Mouse (Mus musculus): Measurements from ENCODE around the gene Alk.

The Alk gene

DNA sequence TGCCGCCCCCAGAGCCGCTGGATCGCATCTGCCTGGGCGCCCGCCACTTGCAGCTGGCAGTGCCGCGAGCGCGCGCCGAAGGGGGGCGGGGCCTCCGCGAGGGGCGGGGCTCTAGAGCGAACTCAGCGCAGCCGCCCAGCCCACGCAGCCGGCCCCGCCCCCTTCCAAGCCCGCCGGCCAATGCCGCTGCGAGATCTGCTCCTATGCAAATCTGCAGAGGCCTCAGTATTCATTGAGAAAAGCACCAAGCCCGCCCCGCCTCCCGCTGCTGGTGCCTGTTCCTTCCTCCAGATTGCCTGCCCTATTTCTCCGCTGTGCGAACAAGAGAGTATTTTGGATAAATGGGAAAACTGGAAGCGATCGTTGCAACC lies at the start of gene Alk:
TSS of gene Alk (minus strand) at position 18 of the 371 bp plus-strand sequence.
- in situ Hi-C loops (cut with MboI, MseI) = loop anchor here (5.0 kb wide), 1 partner anchor 168 kb away; no protein-coding TSS in a partner anchor

DNA sequence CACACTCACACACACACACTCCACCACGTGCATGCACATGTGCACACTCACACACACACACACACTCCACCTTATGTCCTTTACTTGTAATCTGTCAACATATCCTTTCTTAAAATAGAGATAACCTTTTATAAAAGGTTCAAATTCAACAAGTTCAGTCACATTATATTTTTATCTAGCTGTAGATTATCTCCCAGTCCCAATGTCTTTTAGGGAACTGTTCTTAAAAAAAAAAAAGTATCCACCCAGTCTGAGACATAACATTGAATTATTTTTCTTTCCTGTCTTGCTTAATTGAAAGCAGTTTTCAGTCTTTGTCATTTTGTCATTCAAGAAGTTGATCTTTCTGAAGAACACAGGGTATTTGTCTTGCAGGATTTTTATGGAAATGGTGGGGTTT lies 48.4 kb upstream of the Alk start:
- in situ Hi-C loops (cut with MboI, MseI) = no loop called here

DNA sequence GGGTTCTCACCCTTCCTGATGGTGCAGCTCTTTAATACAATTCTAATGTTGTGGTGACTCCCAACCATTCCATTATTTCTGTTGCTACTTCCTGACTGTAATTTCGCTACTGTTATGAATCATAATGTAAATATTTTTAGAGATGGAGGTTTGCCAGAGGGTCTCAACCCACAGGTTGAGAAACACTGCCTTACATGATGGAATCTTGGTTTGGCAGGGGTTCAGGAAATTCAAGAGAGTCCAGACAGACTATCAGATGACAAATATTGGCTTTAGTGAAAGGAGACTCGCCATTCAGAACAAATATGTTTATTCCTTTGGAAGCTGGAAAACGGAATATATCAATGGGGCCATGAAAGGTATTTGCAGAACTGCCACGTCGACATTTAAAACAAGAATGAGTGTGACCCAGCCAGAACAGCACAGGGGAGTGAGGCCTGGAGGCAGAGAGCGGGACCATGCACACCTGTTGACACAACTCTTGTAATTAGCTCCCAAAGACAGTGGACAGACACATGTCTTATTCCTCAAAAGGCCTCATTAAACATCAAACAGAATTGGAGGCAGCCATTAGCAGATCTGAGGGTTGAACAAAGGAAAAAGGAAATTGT lies 44.3 kb upstream of the Alk start:
- in situ Hi-C loops (cut with MboI, MseI) = no loop called here

DNA sequence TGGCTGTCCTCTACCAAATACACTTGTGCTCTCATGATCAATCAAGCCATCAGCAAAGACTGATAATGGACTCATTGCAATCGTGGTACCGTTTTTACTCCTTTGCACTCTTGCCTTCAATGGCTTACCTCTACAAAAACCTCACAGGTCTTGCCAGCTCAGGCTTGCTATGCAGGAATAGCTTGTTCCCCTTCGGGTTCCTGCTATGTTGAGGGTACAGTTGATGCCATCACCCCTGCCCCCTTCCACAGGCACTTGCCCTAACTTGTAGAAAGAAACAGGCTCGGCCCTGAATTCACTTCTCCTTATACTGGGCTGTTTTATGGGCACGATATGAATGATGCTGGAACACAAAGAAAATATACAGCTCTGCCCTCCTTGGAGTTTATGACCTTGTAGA lies 41.7 kb upstream of the Alk start:
- in situ Hi-C loops (cut with MboI, MseI) = no loop called here

DNA sequence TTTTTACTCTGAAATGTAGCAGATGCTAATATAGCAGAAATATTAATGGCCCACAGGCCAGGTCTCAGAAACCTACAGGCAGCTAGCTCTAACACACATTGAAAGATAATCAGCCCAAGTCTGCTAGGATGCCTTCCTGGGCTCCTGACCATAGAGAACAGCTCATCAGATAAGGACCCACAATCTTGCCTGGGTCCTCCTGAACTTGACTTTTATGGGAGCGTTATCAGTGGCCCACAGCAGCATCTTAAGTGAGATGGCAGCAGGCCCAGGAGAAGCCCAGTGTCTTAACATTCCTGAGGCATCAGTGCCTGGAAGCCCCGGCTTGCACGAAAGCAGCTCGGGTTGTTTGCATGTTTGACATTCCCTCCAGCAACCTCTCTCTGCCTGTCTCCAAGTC lies 35.7 kb upstream of the Alk start:
- in situ Hi-C loops (cut with MboI, MseI) = no loop called here

DNA sequence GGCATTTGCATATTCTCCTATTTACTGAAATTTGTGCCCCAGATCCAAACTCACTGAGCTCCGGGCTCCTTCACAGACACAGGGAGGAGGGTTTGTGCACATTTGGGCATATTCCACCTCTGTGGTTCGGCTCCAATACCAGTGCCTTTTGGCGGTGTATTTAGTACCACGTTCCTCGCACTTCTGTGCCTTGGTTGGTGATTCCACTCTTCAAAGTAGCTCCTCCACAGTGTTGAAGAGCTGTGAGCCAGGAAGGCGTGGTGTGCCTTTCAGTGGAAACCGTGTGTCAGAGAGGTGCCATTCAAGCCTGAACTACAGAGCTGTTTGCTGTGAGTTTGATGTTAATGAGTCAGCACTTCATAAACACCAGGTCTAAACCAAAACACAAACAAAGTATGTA lies 35.0 kb upstream of the Alk start:
- in situ Hi-C loops (cut with MboI, MseI) = no loop called here

DNA sequence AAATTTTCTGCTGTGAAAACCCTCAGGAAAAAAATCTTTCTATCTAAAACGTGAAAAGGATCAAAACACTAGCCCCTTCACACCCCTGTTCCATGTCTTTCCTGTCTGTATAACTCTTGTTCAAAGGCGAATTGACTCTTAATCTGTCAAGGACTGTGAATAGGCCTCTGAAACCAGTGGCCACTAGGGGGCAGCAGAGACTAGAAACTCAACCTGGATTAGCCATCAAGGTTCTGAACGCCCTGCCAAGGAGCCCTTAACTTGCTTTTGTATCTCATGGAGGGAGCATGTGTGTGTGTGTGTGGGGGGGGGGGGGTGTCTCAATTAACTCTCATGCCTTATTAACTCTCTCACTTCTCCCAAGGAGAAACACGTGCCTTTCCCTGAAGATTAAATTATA lies 1.8 kb upstream of the Alk start:
- in situ Hi-C loops (cut with MboI, MseI) = loop anchor here (5.0 kb wide), 1 partner anchor 56 kb away; no protein-coding TSS in a partner anchor

DNA sequence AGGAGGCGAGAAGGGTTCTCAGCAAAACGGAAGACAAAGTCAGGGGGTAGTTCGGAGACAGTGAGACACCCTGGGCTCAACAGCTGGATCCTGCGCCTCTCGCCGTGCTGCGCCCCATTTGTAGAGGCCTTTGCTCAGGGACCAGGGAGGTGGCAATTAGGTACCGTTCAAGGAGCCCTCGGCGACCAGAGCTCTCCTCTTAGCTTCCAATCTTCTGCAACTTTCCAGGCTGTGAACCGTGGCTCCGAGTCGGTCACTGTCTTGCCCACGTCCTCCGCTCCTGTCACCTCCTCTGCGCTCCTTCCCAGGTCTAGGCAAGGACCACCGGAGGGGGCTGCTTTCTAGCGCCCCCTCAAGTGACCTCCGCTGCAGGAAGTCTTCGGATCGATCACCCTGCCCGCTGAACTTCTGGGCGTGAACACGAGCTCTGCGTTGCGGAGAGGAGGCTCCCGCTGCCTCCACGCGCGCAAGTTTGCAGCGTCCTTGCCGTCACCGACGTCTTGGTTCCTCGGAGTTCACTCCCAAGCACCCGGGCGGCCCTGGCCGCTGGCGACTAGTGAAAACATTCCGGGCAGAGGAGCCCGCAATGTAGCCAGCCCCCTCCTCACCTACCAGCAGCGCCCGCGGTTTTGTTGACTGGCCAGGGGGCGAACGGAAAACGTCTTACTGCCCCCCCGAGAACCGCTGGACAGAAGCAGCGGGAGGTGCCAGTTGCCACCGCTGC lies 379 bp downstream of the Alk start:
- in situ Hi-C loops (cut with MboI, MseI) = loop anchor here (5.0 kb wide), 1 partner anchor 168 kb away; no protein-coding TSS in a partner anchor

DNA sequence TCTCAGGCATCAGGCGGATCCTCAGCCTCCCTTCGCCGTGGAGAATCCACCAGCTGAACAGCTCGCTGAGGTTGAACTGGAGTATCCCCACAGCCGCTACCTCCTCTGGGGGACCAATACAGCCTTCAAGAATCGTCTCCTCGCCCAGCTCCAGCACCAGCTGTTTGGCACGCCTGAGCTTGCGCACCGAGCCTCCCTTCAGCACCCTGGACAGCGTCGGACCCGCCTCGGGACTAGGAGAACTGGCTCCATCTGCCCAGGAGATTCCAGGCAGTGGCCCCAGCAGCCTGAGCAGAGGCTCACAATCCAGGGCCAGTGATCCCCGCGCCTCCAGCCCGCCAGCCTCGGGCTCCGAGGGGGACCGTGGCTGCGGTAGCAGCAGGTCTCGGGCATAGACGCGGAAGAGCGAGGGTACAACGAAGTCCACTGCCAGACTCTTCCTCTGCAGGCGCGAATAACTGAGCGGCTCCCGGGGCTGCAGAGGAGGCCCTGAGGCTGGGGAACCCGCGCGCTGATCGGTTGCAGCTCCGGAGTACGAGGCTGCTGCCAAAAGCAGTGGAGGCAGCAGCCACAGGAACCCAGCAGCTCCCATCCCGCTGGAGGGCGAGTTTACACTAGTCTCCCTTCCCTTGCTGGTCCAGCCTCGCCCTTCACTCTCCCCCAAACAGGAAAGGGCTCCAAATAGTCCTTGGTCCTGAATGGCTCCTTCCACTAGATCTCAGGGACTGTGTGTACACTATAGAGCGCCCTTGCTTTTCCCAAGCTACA lies 1.1 kb downstream of the Alk start:
- in situ Hi-C loops (cut with MboI, MseI) = loop anchor here (5.0 kb wide), 1 partner anchor 169 kb away; no protein-coding TSS in a partner anchor

DNA sequence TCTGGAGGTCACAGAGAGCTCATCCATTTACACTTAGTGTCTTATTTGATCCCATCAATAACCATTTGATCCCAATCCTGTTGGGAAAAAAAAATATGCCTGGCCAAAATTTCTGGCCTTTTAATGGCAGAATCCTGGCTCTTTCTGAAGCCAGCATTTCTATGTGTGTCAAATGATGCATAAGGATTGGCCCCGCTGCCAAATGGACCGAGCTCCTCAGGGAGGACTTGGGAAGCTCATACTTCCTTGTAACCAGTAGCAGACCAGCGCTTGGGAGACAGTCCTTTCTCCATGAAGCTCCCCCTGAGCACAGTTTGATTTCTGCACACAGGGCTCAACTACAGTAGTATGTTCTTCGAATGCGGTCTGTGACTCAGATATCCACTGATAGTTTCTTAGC lies 3.6 kb downstream of the Alk start:
- in situ Hi-C loops (cut with MboI, MseI) = loop anchor here (5.0 kb wide), 1 partner anchor 171 kb away; no protein-coding TSS in a partner anchor

DNA sequence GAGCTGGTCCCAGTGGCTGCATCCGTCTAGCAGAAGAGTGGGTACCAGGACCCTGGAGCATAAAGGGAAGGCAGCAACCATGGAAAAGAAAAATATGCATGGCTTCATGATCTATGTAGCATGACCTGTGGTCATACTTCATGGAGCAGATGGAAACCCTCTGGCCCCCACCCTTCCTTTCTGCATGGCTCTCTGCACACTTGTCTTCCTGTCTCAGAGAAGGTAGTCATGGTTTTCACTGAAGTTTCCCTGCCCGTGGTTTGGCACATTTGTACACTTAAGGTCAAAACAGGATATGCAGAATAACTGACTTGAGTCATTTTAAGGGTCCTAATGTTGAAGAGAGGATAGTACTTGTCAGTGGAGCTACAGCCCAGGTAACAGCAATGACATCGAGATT lies 16.8 kb downstream of the Alk start:
- in situ Hi-C loops (cut with MboI, MseI) = loop anchor here (25.0 kb wide), 1 partner anchor 1950 kb away; no protein-coding TSS in a partner anchor

DNA sequence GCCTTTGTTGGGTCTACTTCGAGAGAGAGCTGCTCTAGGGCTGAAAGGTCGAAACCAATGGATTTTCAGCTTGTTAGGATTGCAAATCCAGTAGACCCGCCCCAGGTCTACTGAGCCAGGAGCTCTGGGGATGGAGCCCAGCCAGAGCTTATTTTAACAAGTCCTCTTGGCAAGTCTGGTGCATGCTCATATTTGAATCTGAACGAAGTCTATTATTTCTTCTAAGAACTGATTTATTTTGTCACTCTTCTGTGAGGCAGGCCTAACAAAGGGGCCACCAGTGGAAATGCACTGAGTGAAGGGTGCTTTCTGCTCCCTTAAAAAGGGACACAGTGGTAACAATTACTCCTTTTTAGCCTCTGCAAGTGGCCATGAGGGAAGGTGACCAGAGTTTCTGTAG lies 24.3 kb downstream of the Alk start:
- in situ Hi-C loops (cut with MboI, MseI) = loop anchor here (25.0 kb wide), 1 partner anchor 1943 kb away; no protein-coding TSS in a partner anchor

DNA sequence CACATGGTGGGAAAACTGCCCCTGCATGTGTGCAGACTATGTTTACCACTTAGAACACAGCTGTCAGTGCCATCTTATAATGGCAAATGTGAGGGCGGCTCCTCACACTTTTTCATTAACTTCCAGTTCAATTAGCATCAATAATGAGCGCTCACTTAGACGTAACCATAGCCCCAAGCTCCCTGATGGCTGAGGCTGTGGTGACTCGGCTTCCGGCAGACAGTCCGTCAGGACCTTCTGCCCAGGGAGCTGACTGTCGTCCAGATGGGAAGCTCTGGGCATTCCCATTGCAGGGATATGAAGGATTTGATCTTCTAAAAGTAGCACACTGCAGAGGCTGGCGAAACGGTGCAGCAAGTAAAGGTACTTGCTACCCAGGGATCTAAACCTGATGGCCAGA lies 25.1 kb downstream of the Alk start:
- in situ Hi-C loops (cut with MboI, MseI) = loop anchor here (25.0 kb wide), 1 partner anchor 1942 kb away; no protein-coding TSS in a partner anchor

DNA sequence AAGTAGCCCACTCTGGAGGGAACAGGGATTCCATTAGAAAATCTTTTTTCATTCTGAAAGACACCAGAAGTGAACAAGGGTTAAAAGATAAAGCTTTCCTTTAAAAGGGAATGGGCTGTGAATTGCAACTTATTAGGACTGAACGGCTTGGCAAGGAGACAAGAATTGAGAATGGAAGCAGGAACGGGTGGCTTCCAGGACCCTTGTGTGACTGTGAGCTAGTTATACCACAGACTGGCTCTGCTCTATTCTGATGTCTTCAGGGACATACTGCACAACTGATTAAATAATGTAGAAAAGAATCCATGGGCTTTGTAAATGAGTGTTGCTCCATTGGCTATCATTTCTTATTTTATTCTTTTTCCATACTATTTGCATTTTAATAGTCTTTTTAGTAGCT lies 33.0 kb downstream of the Alk start:
- in situ Hi-C loops (cut with MboI, MseI) = no loop called here

DNA sequence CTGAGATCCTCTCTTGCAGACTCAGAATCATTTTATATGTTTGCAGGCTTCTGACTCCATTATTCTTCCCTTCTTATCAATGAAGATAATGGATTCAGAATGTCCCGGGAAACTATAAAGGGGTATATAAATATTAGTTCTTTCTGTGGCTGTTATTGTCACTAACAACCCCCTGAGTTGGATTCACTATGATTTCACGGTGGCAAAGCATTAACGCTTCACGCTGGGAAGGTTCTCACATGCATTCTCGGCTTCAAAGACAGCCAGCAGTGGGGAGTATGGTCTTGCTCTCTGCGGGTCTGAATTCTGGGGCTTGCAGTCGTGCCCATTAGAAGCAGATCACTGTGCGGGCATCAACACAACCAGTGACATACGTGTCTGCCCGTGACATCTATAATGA lies 34.9 kb downstream of the Alk start:
- in situ Hi-C loops (cut with MboI, MseI) = no loop called here

DNA sequence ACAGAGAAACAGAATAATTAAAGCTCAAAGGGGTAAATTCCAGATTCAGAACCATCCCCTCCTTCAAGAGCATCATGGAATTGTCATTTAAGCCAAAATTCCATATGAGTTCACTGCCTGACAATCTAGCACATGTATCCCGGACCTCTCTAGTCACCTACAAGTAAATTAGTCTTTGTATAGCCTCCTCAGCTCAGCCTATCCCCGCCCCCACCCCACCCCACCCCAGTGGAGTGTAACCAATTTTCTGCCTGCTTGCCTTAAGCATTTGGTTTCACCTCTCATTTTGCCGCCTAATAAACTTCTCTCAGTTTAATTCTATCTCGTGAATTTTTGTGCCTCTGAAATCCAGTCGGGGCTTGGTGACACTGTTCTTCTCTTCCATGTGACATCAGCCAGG lies 41.0 kb downstream of the Alk start:
- in situ Hi-C loops (cut with MboI, MseI) = no loop called here

DNA sequence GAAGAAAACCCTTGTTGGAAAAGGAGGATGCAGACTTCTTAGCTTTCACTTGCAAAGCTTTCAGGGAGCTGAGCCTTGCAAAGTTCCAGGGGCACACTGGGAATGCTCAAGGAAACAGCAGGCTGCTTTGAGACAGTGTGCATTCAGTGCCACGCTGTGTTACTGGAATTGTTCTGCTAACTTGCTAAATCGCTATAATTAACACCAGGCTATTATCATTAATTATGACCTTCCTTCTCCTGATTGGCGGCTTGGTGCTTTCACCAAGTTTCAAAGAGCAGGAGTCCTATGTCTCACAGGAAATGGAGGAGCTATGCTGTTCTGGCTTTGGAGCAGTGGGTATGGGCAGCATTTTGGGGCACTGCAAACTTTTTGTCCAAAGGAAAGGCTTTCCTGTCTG lies 43.0 kb downstream of the Alk start:
- in situ Hi-C loops (cut with MboI, MseI) = no loop called here

DNA sequence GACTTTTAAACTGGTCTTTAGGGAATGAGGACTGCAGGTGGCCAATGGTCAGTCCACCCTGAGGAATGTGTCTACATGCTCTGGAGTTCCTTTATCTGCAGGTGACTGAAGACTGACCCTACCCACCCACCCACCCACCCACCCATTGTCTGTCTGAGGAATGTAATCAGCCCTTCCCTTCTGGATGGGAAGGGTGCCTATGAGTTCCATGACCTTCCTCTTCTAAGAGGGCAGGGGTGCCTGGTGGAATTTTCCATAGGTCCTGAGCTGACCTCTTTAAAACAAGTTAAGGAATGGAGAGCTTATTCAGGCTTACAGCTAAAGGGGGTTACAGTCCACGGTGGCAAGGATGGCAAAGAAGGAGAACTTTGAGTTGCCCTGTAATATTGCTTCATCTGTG lies 43.7 kb downstream of the Alk start:
- in situ Hi-C loops (cut with MboI, MseI) = no loop called here

DNA sequence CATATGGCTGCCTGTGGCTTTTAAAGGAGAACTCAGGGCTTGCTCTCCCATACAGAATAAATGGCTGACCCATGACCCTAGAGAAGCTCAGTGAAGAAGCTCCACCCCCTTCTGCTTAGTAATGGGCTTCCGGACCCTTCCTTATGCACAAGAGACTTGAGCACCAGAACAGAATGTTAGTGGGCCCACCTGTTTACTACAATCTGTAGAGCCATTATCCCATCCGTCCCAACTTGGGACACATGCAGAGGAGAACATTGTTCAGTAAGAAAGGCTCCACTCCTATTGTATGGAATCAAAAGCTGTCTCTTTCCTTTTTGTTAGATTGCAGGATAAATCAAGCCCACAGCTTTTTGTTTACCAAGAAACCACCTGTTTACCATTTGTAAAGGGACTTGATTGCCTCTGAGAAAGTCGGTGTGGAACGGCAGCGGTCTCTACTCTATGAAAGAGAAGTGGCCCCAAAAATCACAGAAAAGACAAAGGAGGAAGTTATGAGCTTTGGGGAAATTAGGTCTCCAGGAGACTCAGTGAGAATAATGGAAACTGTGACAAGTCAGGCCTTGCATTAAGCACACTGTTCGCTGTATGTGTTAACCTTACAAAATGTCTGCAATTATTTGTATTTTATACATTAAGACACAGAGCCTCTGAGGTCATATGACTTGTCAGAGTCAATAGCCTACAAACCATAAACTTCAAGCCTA lies 47.2 kb downstream of the Alk start:
- in situ Hi-C loops (cut with MboI, MseI) = no loop called here

DNA sequence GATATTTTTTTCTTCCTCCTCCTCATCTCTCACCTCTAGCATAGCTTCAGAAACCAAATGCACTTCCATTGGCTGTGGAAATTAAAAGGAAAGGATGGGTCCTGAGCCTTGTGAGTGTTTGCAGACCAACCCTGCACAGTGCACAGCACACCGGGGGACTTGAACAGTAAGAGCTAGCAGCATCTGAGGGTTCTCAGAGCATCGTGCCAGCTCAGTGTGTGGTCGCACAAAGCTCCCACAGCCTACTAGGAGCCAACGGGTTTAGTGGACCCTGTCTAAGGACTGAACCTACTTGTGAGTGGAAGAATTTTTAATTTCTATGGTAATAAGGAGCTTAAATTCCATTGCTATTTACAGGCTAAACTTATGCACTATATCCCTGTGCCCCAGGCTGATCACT lies 58.2 kb downstream of the Alk start:
- in situ Hi-C loops (cut with MboI, MseI) = no loop called here

DNA sequence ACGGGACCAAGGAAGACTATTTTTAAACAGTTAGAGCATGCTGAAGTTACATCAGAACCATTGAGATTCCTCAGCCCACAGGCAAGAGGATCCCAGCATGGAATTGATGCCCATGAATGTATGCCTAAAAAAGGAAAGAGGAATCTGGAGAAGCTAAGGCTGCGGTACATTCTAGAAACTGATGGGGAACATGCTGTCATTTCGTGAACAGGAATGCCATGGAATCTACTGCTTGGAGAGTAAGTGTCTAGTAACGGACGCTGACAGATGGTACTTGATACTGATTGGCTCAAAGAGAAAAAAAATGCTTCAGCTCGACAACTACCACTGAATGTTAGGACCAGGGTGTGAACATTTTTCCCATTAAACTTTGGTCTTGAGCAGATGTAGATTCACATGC lies 69.1 kb downstream of the Alk start:
- in situ Hi-C loops (cut with MboI, MseI) = no loop called here

DNA sequence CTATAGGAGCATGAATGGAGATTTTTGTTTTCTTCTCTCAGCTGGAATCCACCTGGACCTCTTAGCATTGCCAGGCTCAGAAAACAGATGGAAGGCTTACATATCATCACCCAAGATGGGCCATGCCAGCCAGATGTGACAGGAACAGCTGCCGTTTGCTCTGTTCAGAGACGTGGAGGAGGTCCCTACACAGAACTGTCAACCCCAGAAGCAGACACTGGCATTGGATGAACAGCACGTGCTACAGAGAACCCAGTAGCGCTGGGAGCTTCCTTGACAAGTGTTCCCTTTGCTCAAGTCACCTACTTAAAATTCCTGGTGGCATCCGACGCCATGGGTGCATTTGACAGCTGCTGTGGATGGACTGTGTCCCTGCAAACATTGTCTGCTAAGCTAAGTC lies 72.2 kb downstream of the Alk start:
- in situ Hi-C loops (cut with MboI, MseI) = no loop called here

Measured in regulatory T cell (primary cell).